Mouse (Mus musculus) embryo, embryonic 11.5 days (tissue): ENCODE results near the gene Gm8882.
"Not testable (repeated sequence)": the region's sequence is repeated elsewhere in the genome, so short reads cannot be mapped to it uniquely, and the experiment has no call there.

Experiments used
- DNase-seq: peaks from one replicate; pipeline ENCODE4 v3.0.0-alpha.2; 2012; ENCODE audit warnings: low read depth, low spot score

The Gm8882 gene

GRCm38 (mm10) chr6:132364034-132364433 lies at the start of gene Gm8882:
Gm8882 (minus strand) TSS chr6:132364134.
- not testable (repeated sequence) for DNase-seq

- DNase-seq = not testable (repeated sequence)
These were observed 49.3 kb downstream of the Gm8882 start, which contains the start of gene Prpmp5 for GRCm38 (mm10) chr6:132314657-132315056. Prpmp5 (minus strand) TSS chr6:132314757.
